Mouse (Mus musculus): Measurements from ENCODE around the gene Clptm1. TPM values are rescaled to one million over a fixed set of nuclear protein-coding genes. Genes with fewer than 3 reads are reported as not detected.
"Not testable (repeated sequence)": the region's sequence is repeated elsewhere in the genome, so short reads cannot be mapped to it uniquely, and the experiment has no call there.

Clptm1 gene
- polyA plus RNA-seq, 1 experiment from 2014 or later: 147 TPM

DNA sequence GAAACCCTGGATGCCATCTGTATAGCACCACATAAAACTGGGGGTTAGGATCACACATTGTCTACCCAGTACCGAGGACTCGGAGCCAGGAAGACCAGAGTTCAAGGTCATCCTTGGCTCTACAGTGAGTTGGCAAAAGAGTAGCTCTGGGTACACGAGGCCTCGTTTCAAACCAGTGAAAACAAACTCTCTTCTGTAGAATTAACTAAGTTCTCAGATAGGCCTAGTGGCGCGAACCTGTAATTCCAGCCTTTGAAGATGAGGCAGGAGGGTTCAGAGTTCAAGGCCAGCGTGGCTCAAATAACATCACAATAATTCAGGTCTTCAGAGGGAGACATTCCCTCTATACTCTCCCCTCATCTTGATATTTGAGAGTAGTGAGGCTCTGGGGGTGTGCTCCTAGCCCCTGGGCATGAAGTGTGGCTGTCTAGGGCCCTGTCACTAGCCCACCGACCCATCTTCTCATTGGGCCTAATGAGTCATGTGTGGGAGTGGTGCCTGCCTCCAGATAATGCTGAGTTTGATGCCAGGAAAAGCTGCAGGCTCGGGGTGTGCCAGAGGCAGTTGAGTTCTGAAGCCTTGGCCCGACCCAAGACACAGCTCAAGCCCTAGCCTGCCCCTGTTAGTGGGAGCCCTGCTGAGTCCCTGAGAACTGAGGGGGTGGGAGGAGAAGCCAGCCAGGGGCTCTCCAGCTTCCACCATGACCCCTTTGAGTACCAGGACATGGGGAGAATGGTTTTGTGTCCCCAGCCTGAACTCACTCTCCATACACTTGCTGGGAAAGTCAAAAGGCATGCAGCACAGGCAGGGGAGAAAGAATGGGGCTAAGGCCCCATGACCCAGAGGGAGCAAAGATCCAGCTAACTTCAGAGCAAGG is 29.7 kb upstream of the Clptm1 start:
- no peak for ATAC-seq (ENCODE audit: low read depth)
- no peak overlapping the region for H3K9ac ChIP-seq (replicated peaks; ENCODE audit: low read depth, low read length)
- no peaks in the 10 kb centered on the region for H3K36me3 ChIP-seq (ENCODE audit: control insufficient read depth, insufficient read depth, low read length)
- peaks cover 5% of the 10 kb centered on the region for H3K4me1 ChIP-seq (ENCODE audit: control insufficient read depth, insufficient read depth, low read length)
- H3K9me3 ChIP-seq (ENCODE audit: control insufficient read depth, low read length): no peaks in the 10 kb centered on the region
- WGBS: 93% methylated on average over 10 of the region's 10 CpGs
- no peak overlapping the region for H3K4me3 ChIP-seq (ENCODE audit: low read depth, low read length)
- no peaks in the 10 kb centered on the region for H3K27me3 ChIP-seq (ENCODE audit: control insufficient read depth, insufficient read depth, low read length)
- H3K4me2 ChIP-seq (ENCODE audit: low read depth, low read length): no peak overlapping the region
- H3K27ac ChIP-seq (ENCODE audit: low read depth, low read length): no peak overlapping the region

DNA sequence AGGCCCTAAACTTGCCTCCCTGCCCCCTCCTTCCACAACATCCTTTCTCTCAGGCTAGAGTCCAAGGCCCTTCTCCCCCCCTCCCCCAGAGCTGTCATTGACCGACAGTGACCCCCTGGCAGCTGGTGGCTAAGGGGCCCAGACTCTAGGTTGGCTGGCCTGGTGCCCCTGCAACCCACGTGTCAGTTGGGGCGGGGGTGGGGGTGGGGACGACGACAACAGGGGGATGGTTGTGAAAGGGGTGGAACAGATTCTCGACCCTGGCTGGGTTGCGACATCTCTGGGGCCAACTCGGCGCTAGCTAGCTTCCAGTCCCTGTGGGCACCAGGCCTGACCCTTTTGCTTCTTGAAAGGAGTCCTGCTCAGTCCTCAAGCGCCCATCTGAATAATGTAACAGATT is 28.6 kb upstream of the Clptm1 start:
- H3K36me3 ChIP-seq (ENCODE audit: control insufficient read depth, insufficient read depth, low read length): no peaks in the 10 kb centered on the region
- no peak overlapping the region for H3K4me3 ChIP-seq (ENCODE audit: low read depth, low read length)
- 26% methylated on average over 10 of the region's 10 CpGs for WGBS
- no peaks in the 10 kb centered on the region for H3K4me1 ChIP-seq (ENCODE audit: control insufficient read depth, insufficient read depth, low read length)
- no peaks in the 10 kb centered on the region for H3K9me3 ChIP-seq (ENCODE audit: control insufficient read depth, low read length)
- H3K9ac ChIP-seq (replicated peaks; ENCODE audit: low read depth, low read length): no peak overlapping the region
- H3K27ac ChIP-seq (ENCODE audit: low read depth, low read length): no peak overlapping the region
- ATAC-seq (ENCODE audit: low read depth): no peak
- H3K4me2 ChIP-seq (ENCODE audit: low read depth, low read length): no peak overlapping the region
- no peaks in the 10 kb centered on the region for H3K27me3 ChIP-seq (ENCODE audit: control insufficient read depth, insufficient read depth, low read length)

DNA sequence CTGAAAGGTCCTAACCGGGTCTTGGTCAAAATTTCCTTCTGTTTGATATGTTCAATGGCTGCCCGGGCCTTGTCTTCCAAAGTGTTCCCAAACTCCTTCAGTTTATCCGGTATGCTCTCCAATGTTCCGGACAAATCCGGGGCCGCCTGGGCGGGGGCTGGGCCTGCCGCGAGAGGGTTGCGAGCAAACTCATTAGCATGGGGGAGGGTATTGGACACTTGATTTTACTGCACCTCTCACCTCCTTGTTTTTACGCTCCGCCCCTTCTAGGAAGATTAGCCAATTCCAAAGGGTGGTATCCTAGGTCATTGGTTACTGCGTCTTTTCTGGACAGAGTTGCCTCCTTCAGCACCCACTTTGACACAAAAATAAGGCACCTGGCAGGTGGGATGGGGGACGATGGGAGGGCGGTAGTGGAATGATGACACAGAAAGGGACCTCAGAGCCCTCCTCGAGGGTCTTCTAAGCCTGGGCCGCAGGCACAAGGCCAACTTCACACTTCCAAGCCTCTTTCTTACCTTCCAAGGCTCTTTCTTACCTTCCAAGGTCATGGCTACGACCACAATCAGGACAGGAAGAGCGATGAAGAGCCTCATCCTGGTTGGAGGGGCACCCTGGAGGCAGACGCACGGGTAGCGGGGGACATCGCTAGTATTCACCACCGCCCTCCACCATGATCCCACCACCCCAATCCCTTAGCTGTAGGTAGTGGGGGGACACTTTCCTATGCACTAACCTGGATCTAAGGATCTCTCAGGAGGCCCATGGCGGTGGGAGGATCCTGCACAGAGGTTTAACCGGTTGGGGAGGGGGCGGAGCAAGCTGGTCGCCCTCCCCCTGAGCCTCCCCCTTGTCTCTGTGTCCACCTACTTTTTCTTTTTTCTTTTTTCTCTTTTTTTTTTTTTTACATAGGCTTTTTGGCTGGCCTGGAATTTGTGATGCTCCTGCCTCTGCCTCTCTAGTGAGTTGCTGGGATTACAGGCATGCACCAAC is 27.3 kb upstream of the Clptm1 start, which contains the start of gene Apoc1:
TSS of gene Apoc1 (minus strand) at position 788 of the 993 bp plus-strand sequence.
- Histone ChIP-seq H3K4me2 (ENCODE audit: low read depth, low read length) (no peak within 1 kb of the TSS), H3K27ac (ENCODE audit: low read depth, low read length) (no peak within 1 kb of the TSS), H3K36me3 (ENCODE audit: control insufficient read depth, insufficient read depth, low read length) (no peaks in the 10 kb centered on the region), H3K9me3 (ENCODE audit: control insufficient read depth, low read length) (no peaks in the 10 kb centered on the region), H3K9ac (replicated peaks; ENCODE audit: low read depth, low read length) (0 out of 2 replicates have a peak within 1 kb of the TSS, but pooled peaks have one; percentile 16), H3K4me1 (ENCODE audit: control insufficient read depth, insufficient read depth, low read length) (no peaks in the 10 kb centered on the region), H3K4me3 (ENCODE audit: low read depth, low read length) (no peak within 1 kb of the TSS), H3K27me3 (ENCODE audit: control insufficient read depth, insufficient read depth, low read length) (no peaks in the 10 kb centered on the region)
- ATAC-seq (ENCODE audit: low read depth): no peak
- 46% methylated on average over 28 of the region's 28 CpGs for WGBS

DNA sequence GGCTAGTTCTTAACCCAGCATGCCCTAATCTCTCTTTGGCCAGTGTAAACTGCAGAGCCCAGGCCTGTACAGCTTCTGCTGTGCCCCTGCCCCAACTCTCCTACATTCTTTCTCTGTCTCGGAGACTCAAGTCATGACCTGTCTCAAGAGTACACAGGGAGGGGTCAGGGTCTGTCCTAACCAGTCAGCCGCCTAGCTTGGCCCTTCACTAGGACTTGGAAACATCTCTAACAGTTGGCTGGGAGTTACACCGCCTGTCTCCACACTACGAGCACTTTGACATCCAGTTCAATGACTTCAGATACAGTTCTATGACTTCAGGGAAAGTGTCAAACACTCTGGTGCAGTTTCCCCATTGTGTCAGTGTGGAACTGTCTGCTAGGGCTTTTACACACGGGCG is 26.6 kb upstream of the Clptm1 start:
- no peaks in the 10 kb centered on the region for H3K27me3 ChIP-seq (ENCODE audit: control insufficient read depth, insufficient read depth, low read length)
- no peak overlapping the region for H3K4me3 ChIP-seq (ENCODE audit: low read depth, low read length)
- H3K9me3 ChIP-seq (ENCODE audit: control insufficient read depth, low read length): no peaks in the 10 kb centered on the region
- H3K9ac ChIP-seq (replicated peaks; ENCODE audit: low read depth, low read length): no peak overlapping the region
- no peaks in the 10 kb centered on the region for H3K4me1 ChIP-seq (ENCODE audit: control insufficient read depth, insufficient read depth, low read length)
- ATAC-seq (ENCODE audit: low read depth): no peak
- no peak overlapping the region for H3K4me2 ChIP-seq (ENCODE audit: low read depth, low read length)
- no peaks in the 10 kb centered on the region for H3K36me3 ChIP-seq (ENCODE audit: control insufficient read depth, insufficient read depth, low read length)
- H3K27ac ChIP-seq (ENCODE audit: low read depth, low read length): no peak overlapping the region
- WGBS: 72% methylated on average over 6 of the region's 6 CpGs

DNA sequence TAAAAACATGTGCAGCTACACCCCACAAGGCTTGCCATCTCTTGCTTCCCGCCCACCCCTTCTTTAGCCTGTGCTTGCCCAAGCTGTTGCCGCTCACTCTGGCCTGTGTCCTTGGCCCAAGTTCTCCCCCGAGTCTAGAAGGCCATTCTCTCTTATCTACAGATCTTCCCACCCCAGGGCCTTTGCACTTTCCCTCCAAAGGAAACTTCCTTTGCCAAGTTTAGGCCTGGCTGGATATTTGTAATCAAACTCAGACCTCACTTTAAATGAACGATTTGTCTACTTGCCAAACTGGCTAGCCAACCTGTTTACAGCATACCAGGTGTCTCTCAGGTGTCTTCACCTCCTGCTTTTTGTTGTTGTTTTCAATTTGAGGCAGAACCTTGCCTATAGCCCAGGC is 26.0 kb upstream of the Clptm1 start:
- 95% methylated on average over 4 of the region's 4 CpGs for WGBS
- Histone ChIP-seq H3K9me3 (ENCODE audit: control insufficient read depth, low read length) (no peaks in the 10 kb centered on the region), H3K4me1 (ENCODE audit: control insufficient read depth, insufficient read depth, low read length) (no peaks in the 10 kb centered on the region), H3K4me2 (ENCODE audit: low read depth, low read length) (no peak overlapping the region), H3K36me3 (ENCODE audit: control insufficient read depth, insufficient read depth, low read length) (no peaks in the 10 kb centered on the region), H3K4me3 (ENCODE audit: low read depth, low read length) (no peak overlapping the region), H3K27ac (ENCODE audit: low read depth, low read length) (no peak overlapping the region), H3K27me3 (ENCODE audit: control insufficient read depth, insufficient read depth, low read length) (no peaks in the 10 kb centered on the region), H3K9ac (replicated peaks; ENCODE audit: low read depth, low read length) (no peak overlapping the region)
- ATAC-seq (ENCODE audit: low read depth): no peak

DNA sequence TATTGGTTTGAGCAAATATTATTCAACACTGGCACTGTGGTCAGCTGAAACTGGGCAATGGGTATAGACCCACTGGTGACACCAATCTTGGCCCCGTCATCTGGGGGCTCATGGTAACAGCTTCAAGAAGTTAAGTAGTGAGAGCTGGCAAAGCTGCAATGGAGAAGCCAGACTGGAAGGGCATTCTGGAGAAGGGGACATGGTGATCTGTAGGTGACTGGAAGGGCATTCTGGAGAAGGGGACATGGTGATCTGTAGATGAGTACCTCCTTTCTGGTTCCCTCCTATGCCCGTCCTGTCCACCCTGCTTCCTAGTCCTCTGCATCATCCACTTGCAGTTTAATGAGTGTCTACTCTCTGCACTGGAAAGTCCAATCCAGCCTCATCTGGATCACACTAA is 23.8 kb upstream of the Clptm1 start:
- Histone ChIP-seq H3K4me3 (ENCODE audit: low read depth, low read length) (no peak overlapping the region), H3K27me3 (ENCODE audit: control insufficient read depth, insufficient read depth, low read length) (no peaks in the 10 kb centered on the region), H3K36me3 (ENCODE audit: control insufficient read depth, insufficient read depth, low read length) (no peaks in the 10 kb centered on the region), H3K9me3 (ENCODE audit: control insufficient read depth, low read length) (no peaks in the 10 kb centered on the region), H3K4me1 (ENCODE audit: control insufficient read depth, insufficient read depth, low read length) (no peaks in the 10 kb centered on the region), H3K27ac (ENCODE audit: low read depth, low read length) (no peak overlapping the region), H3K4me2 (ENCODE audit: low read depth, low read length) (no peak overlapping the region), H3K9ac (replicated peaks; ENCODE audit: low read depth, low read length) (no peak overlapping the region)
- no peak for ATAC-seq (ENCODE audit: low read depth)
- 95% methylated on average over 2 of the region's 2 CpGs for WGBS

DNA sequence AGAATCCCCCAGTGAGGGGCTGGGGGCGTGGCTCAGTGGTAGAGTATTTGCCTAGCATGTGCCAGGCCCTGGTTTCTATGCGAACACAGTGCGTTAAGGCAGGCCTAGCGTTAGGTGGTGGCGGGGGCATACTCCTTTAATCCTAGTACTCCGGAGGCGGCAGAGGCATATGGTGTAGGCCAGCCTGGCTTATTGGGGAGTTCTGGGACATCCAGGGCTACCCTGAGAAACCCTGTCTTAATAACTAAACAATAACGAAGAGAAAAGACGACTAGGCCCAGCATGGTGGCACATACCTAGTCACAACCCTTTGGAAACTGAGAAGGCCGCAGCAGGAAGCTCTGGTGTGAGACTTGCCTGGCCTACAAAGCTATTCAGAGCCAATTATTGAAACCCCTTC is 23.3 kb upstream of the Clptm1 start:
- no peak overlapping the region for H3K9ac ChIP-seq (replicated peaks; ENCODE audit: low read depth, low read length)
- no peaks in the 10 kb centered on the region for H3K27me3 ChIP-seq (ENCODE audit: control insufficient read depth, insufficient read depth, low read length)
- ATAC-seq (ENCODE audit: low read depth): no peak
- no peaks in the 10 kb centered on the region for H3K9me3 ChIP-seq (ENCODE audit: control insufficient read depth, low read length)
- no peaks in the 10 kb centered on the region for H3K4me1 ChIP-seq (ENCODE audit: control insufficient read depth, insufficient read depth, low read length)
- no peaks in the 10 kb centered on the region for H3K36me3 ChIP-seq (ENCODE audit: control insufficient read depth, insufficient read depth, low read length)
- 97% methylated on average over 10 of the region's 10 CpGs for WGBS
- no peak overlapping the region for H3K4me3 ChIP-seq (ENCODE audit: low read depth, low read length)
- no peak overlapping the region for H3K27ac ChIP-seq (ENCODE audit: low read depth, low read length)
- no peak overlapping the region for H3K4me2 ChIP-seq (ENCODE audit: low read depth, low read length)

DNA sequence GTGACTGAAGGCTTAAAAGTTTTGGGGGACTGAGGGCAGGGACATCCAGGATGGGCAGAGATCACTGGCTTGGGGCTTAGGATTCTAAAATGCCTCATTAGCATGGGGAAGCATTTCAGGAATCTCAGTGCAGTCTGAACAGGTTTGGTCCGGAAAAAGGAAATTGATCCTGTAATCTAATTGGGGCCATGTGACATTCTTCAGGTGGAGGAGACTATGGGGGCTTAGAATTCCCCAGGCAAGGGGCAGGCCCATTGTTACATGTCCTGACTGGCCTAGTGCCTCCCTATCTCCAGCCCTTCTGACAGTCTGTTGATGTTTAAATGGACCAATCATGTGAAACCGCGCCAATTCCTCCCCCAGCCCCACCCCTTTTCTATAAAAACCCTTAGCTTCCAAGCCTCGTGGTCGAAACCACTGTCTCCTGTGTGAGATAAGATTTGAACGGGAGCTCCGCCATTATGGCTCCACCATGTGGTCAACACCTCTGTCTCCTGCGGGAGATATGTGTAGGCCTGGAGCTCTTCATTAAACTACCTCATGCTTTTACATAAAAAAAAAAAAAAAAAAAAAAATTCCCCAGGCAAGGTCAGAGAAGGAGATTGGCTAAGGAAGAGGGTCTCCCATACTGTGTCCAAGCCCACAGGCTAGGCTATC is 22.2 kb upstream of the Clptm1 start:
- not testable (repeated sequence) for H3K4me2 ChIP-seq (ENCODE audit: low read depth, low read length); H3K4me3 ChIP-seq (ENCODE audit: low read depth, low read length); H3K4me1 ChIP-seq (ENCODE audit: control insufficient read depth, insufficient read depth, low read length); H3K9ac ChIP-seq (replicated peaks; ENCODE audit: low read depth, low read length); H3K36me3 ChIP-seq (ENCODE audit: control insufficient read depth, insufficient read depth, low read length); H3K27me3 ChIP-seq (ENCODE audit: control insufficient read depth, insufficient read depth, low read length); H3K27ac ChIP-seq (ENCODE audit: low read depth, low read length); ATAC-seq (ENCODE audit: low read depth); H3K9me3 ChIP-seq (ENCODE audit: control insufficient read depth, low read length)
- WGBS: 79% methylated on average over 8 of the region's 8 CpGs

Measured in neural tube, embryonic 14.5 days (tissue).